Mouse (Mus musculus) kidney, embryonic 16.5 days (tissue): ENCODE measurements at regions not wholly inside any gene's neighbourhood (a gene's known extent, or its start where the extent isn't known, plus 50 kb on each side); places are given as distances from the start of the nearest gene placed in this dataset.

ENCODE experiments used
- ATAC-seq: fragments of 200-750 bp; cut with Nextera tagmentation; 2 replicates; pipeline ENCODE4 v1.8.0; 2017; ENCODE audit warnings: moderate TSS enrichment; ENCODE audit not compliant: low FRiP score, low TSS enrichment
- H3K27ac ChIP-seq: fragments of 300-500 bp; sonication (generic); 2 replicates; pipeline ENCODE4 v1.5.1; 2014; ENCODE audit warnings: low read length
- H3K27me3 ChIP-seq: fragments of 300-500 bp; sonication (generic); 2 replicates; pipeline ENCODE4 v1.6.1; 2014; ENCODE audit warnings: low read length, control low read depth, mixed read lengths; ENCODE audit not compliant: insufficient read depth
- H3K36me3 ChIP-seq: fragments of 300-500 bp; sonication (generic); 2 replicates; pipeline ENCODE4 v1.6.1; 2014; ENCODE audit warnings: low read length, control low read depth, mixed read lengths; ENCODE audit not compliant: insufficient read depth
- H3K4me1 ChIP-seq: fragments of 300-500 bp; sonication (generic); 2 replicates; pipeline ENCODE4 v1.6.1; 2014; ENCODE audit warnings: low read length, control low read depth, mixed read lengths; ENCODE audit not compliant: insufficient read depth
- H3K4me2 ChIP-seq: fragments of 300-500 bp; sonication (generic); replicated peaks from 2 replicates; pipeline ENCODE4 v1.6.1; 2014; ENCODE audit warnings: low read depth, low read length
- H3K4me3 ChIP-seq: fragments of 300-500 bp; sonication (generic); 2 replicates; pipeline ENCODE4 v1.5.1; 2014; ENCODE audit warnings: mild to moderate bottlenecking, low read length
- H3K9ac ChIP-seq: fragments of 300-500 bp; sonication (generic); replicated peaks from 2 replicates; pipeline ENCODE4 v1.6.1; 2014; ENCODE audit warnings: low read length
- H3K9me3 ChIP-seq: fragments of 300-500 bp; sonication (generic); 2 replicates; pipeline ENCODE4 v1.6.1; 2016; ENCODE audit warnings: low read length, control low read depth
- WGBS: fragments of 180-500 bp; shearing (Covaris S2); extraction: QIAGEN DNeasy Blood & Tissue Kit; methylation state at CpG from one replicate; pipeline ENCODE4 v1.1.7; 2014; 5-methylcytosine and 5-hydroxymethylcytosine counted together

- Histone ChIP-seq H3K36me3 (no peaks in the 10 kb centered on the region), H3K4me1 (no peaks in the 10 kb centered on the region), H3K27ac (no peak overlapping the region), H3K9me3 (no peaks in the 10 kb centered on the region), H3K9ac (no peak overlapping the region), H3K4me3 (no peak overlapping the region), H3K4me2 (no peak overlapping the region), H3K27me3 (no peaks in the 10 kb centered on the region)
- WGBS: 82% methylated on average over 4 of the region's 4 CpGs
- ATAC-seq: no peak
Observed at GRCm38 (mm10) chr5:82324354-82324753, 1030.6 kb downstream of the Tecrl start.

GRCm38 (mm10) chr5:82319709-82320333 is 1035.2 kb downstream of the Tecrl start:
- Histone ChIP-seq H3K4me3 (no peak overlapping the region), H3K27me3 (no peaks in the 10 kb centered on the region), H3K36me3 (no peaks in the 10 kb centered on the region), H3K27ac (no peak overlapping the region), H3K9ac (no peak overlapping the region), H3K9me3 (no peaks in the 10 kb centered on the region), H3K4me2 (no peak overlapping the region), H3K4me1 (no peaks in the 10 kb centered on the region)
- 85% methylated on average over 1 of the region's 1 CpGs for WGBS
- no peak for ATAC-seq

GRCm38 (mm10) chr5:82312054-82312453 is 1042.9 kb downstream of the Tecrl start:
- Histone ChIP-seq H3K9me3 (no peaks in the 10 kb centered on the region), H3K4me1 (no peaks in the 10 kb centered on the region), H3K27ac (no peak overlapping the region), H3K4me2 (no peak overlapping the region), H3K9ac (no peak overlapping the region), H3K27me3 (no peaks in the 10 kb centered on the region), H3K4me3 (no peak overlapping the region), H3K36me3 (no peaks in the 10 kb centered on the region)
- WGBS: 52% methylated on average over 6 of the region's 6 CpGs
- no peak for ATAC-seq

GRCm38 (mm10) chr5:82288069-82288845 is 1066.7 kb downstream of the Tecrl start:
- no peak for ATAC-seq
- H3K4me2 ChIP-seq: no peak overlapping the region
- H3K9ac ChIP-seq: no peak overlapping the region
- H3K27me3 ChIP-seq: no peaks in the 10 kb centered on the region
- no peaks in the 10 kb centered on the region for H3K36me3 ChIP-seq
- no peak overlapping the region for H3K4me3 ChIP-seq
- no peaks in the 10 kb centered on the region for H3K9me3 ChIP-seq
- no peak overlapping the region for H3K27ac ChIP-seq
- WGBS: 70% methylated on average over 5 of the region's 5 CpGs
- H3K4me1 ChIP-seq: no peaks in the 10 kb centered on the region

- H3K9me3 ChIP-seq: no peaks in the 10 kb centered on the region
- no peaks in the 10 kb centered on the region for H3K27me3 ChIP-seq
- WGBS: 91% methylated on average over 3 of the region's 3 CpGs
- no peaks in the 10 kb centered on the region for H3K36me3 ChIP-seq
- H3K4me2 ChIP-seq: no peak overlapping the region
- H3K4me1 ChIP-seq: no peaks in the 10 kb centered on the region
- no peak overlapping the region for H3K9ac ChIP-seq
- H3K4me3 ChIP-seq: no peak overlapping the region
- no peak for ATAC-seq
- no peak overlapping the region for H3K27ac ChIP-seq
Observed at GRCm38 (mm10) chr5:82253356-82254104, 1101.5 kb downstream of the Tecrl start.

- Histone ChIP-seq H3K4me2 (no peak overlapping the region), H3K27ac (no peak overlapping the region), H3K9ac (no peak overlapping the region), H3K4me1 (no peaks in the 10 kb centered on the region), H3K27me3 (no peaks in the 10 kb centered on the region), H3K4me3 (no peak overlapping the region), H3K36me3 (no peaks in the 10 kb centered on the region), H3K9me3 (no peaks in the 10 kb centered on the region)
- no peak for ATAC-seq
- 84% methylated on average over 3 of the region's 3 CpGs for WGBS
Observed at GRCm38 (mm10) chr5:82226329-82226728, 1128.7 kb downstream of the Tecrl start.

GRCm38 (mm10) chr5:82223622-82224021 is 1131.4 kb downstream of the Tecrl start:
- ATAC-seq: no peak
- WGBS: 88% methylated on average over 2 of the region's 2 CpGs

GRCm38 (mm10) chr5:82203606-82204005 is 1151.4 kb downstream of the Tecrl start:
- H3K27ac ChIP-seq: no peak overlapping the region
- WGBS: 74% methylated on average over 3 of the region's 3 CpGs
- ATAC-seq: no peak
- H3K9me3 ChIP-seq: no peaks in the 10 kb centered on the region
- H3K9ac ChIP-seq: no peak overlapping the region
- no peaks in the 10 kb centered on the region for H3K4me1 ChIP-seq
- H3K4me2 ChIP-seq: no peak overlapping the region
- H3K27me3 ChIP-seq: no peaks in the 10 kb centered on the region
- H3K4me3 ChIP-seq: no peak overlapping the region
- H3K36me3 ChIP-seq: no peaks in the 10 kb centered on the region

More at GRCm38 (mm10) chr5:82223622-82224021, 1131.4 kb downstream of the Tecrl start:
- H3K9ac ChIP-seq: no peak overlapping the region
- no peaks in the 10 kb centered on the region for H3K9me3 ChIP-seq
- no peaks in the 10 kb centered on the region for H3K4me1 ChIP-seq
- no peaks in the 10 kb centered on the region for H3K27me3 ChIP-seq
- no peak overlapping the region for H3K4me2 ChIP-seq
- no peak overlapping the region for H3K4me3 ChIP-seq
- H3K36me3 ChIP-seq: no peaks in the 10 kb centered on the region
- no peak overlapping the region for H3K27ac ChIP-seq
